ENCODE assay signal across 11 mouse cellular contexts in the genomic region with DNA sequence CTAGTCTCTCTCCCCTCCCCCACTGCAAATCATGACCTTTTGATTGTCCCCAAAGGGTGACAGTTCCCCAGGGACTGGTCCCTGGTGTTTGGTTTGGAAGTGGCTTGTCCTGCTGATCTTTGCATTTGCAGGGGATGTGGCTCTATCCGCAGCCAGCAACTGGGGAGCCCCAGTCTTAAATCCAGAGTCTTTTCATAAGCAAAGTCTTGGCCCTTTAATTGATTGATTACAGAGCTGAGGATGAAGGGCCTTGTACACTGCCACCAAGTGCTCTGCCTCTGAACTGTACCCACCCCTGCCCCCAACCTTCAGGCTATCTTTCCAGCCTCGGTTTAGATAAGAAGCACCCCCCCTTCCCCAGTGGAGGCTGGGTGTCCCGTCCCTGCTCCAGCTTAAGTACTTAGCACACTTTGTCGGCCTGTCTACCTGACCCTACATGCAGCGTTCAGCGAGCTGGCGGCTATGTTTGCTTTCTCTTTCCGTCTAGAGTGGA. TPM values are rescaled to one million over a fixed set of nuclear protein-coding genes. Genes with fewer than 3 reads are reported as not detected.
DNase-seq lines count a peak whose midpoint lies in the region; ATAC-seq and TF ChIP-seq lines count a peak whose summit lies in the region.
"Had no signal": no experiment of that assay in that cellular context is flagged by ENCODE, and none has a peak within 500 bp of the region (broad histone marks: within the 10 kb centered on the region; RNA-seq: fewer than 3 reads in every experiment).

No protein-coding gene starts in this region.

- ATAC-seq in forebrain, embryonic 12.5 days (ENCODE audit: low FRiP score) = no peak
- ATAC-seq: activated CD4-positive, CD25-positive, alpha-beta regulatory T cell, adult 4 months had no signal

- H3K4me1 ChIP-seq in ES-E14 (ENCODE audit: control insufficient read depth in 2 of 2, insufficient read depth in 2 of 2, low read length in 2 of 2, poor library complexity in 1 of 2) = peaks cover 20 to 71% of the 10 kb centered on the region in 2 experiments; a peak in 3 of 4 replicates
- H3K4me1 ChIP-seq in forebrain, embryonic 12.5 days = peaks cover 16% of the 10 kb centered on the region

- peak overlapping the region; percentile 97; the same call in 1 of the 2 replicates for H3K27ac ChIP-seq in ES-E14 (ENCODE audit: insufficient read depth, low read depth, low read length, poor library complexity, severe bottlenecking)
- H3K27ac ChIP-seq in forebrain, embryonic 12.5 days = no peak overlapping the region
- H3K27ac ChIP-seq: embryonic facial prominence, embryonic 12.5 days; left cerebral cortex, adult 2 months had no signal

- H3K9ac ChIP-seq in ES-E14 (ENCODE audit: insufficient read depth, low read depth, low read length, poor library complexity, severe bottlenecking) = peak overlapping the region; percentile 34; the same call in 1 of the 2 replicates
- H3K9ac ChIP-seq in forebrain, embryonic 12.5 days = no peak overlapping the region
- H3K9ac ChIP-seq: embryonic facial prominence, embryonic 12.5 days had no signal

- in situ Hi-C loops in ES-E14 (cut with MboI; ENCODE audit: low sequenced_read_pairs in 2 of 2, unreplicated experiment in 2 of 2) = no loop called here

- H3K4me2 ChIP-seq in forebrain, embryonic 12.5 days = no peak overlapping the region
- H3K4me2 ChIP-seq: embryonic facial prominence, embryonic 12.5 days had no signal

- H3K27me3 ChIP-seq in forebrain, embryonic 12.5 days = peaks cover 53% of the 10 kb centered on the region

- H3K36me3 ChIP-seq in ES-E14 (ENCODE audit: control insufficient read depth, insufficient read depth, low read length, poor library complexity, severe bottlenecking) = peaks cover 14% of the 10 kb centered on the region; the same call in 1 of the 2 replicates
- H3K36me3 ChIP-seq in forebrain, embryonic 12.5 days (replicated peaks) = no peaks in the 10 kb centered on the region
- H3K36me3 ChIP-seq: embryonic facial prominence, embryonic 12.5 days had no signal

- WGBS in forebrain, embryonic 12.5 days = 25% methylated on average over 8 of the region's 8 CpGs

- DNase-seq in ES-E14 (ENCODE audit: low read depth, low spot score) = peak; percentile 22
- DNase-seq in embryo, embryonic 10.5 days (ENCODE audit: low spot score) = peak; percentile 61
- peak; percentile 72 for DNase-seq in kidney, postnatal 10 days
- DNase-seq in lung, postnatal 10 days = peak; percentile 70
- no peak for DNase-seq in spleen, postnatal 36 days (ENCODE audit: low spot score in 2 of 2)
- no peak for DNase-seq in frontal cortex, adult 2 months (ENCODE audit: extremely low spot score in 1 of 2, low spot score in 1 of 2)
- DNase-seq: right cerebral cortex, postnatal 4 days had no signal

- peak overlapping the region; percentile 10 to 61; a peak in 2 of 4 replicates for H3K4me3 ChIP-seq in ES-E14 (ENCODE audit: insufficient read depth in 1 of 2, low read depth in 1 of 2, low read length in 2 of 2, poor library complexity in 1 of 2, severe bottlenecking in 1 of 2)
- no peak overlapping the region for H3K4me3 ChIP-seq in forebrain, embryonic 12.5 days (replicated peaks)
- H3K4me3 ChIP-seq: embryonic facial prominence, embryonic 12.5 days; left cerebral cortex, adult 2 months had no signal

- H3K9me3 ChIP-seq in ES-E14 (ENCODE audit: control insufficient read depth, insufficient read depth, low read depth, low read length) = no peaks in the 10 kb centered on the region
- no peaks in the 10 kb centered on the region for H3K9me3 ChIP-seq in forebrain, embryonic 12.5 days
- H3K9me3 ChIP-seq: embryonic facial prominence, embryonic 12.5 days had no signal

TF ChIP-seq in ES-E14, 5 proteins besides CTCF, POLR2A, EP300 and RAD21:
- TF ChIP-seq MAFK (IDR thresholded peaks at IDR 0.05; ENCODE audit: insufficient read depth, low read depth, low read length) = no peak
- TF ChIP-seq HCFC1 (IDR thresholded peaks at IDR 0.05; ENCODE audit: borderline replicate concordance, insufficient read depth, low read length) = no peak
- no peak for TF ChIP-seq ZC3H11A (IDR thresholded peaks at IDR 0.05; ENCODE audit: borderline replicate concordance, low read depth, low read length)
- TF ChIP-seq CHD2 (IDR thresholded peaks at IDR 0.05; ENCODE audit: low read depth, low read length) = no peak
- TF ChIP-seq ZNF384 (IDR thresholded peaks at IDR 0.05; ENCODE audit: low read depth, low read length) = no peak

RNA-seq across cellular contexts. Expression of a gene that starts 9.2 kb away (rescaled TPM):
- 96.5 and 145 TPM in 2 replicates for total RNA-seq in ES-E14 (2012; rRNA removed)
- polyA plus RNA-seq in frontal cortex, adult 2 months (2012; rRNA removed) = 2.8 and 3.2 TPM in 2 replicates
- 2.4 and 2.7 TPM in 2 replicates for polyA plus RNA-seq in forebrain, embryonic 12.5 days (2016; fragmentation: Nextera tagmentation; extraction: Ambion mirVana)

RNA-seq across cellular contexts. Expression of a gene that starts 18.5 kb away (rescaled TPM):
- 63.6 and 64.4 TPM in 2 replicates for total RNA-seq in ES-E14 (2012; rRNA removed)
- polyA plus RNA-seq in frontal cortex, adult 2 months (2012; rRNA removed) = 15.6 and 16.8 TPM in 2 replicates
- 27.1 and 28.4 TPM in 2 replicates for polyA plus RNA-seq in forebrain, embryonic 12.5 days (2016; fragmentation: Nextera tagmentation; extraction: Ambion mirVana)

RNA-seq across cellular contexts. Expression of a gene that starts 19.6 kb away (rescaled TPM):
- 9.6 and 10.5 TPM in 2 replicates for total RNA-seq in ES-E14 (2012; rRNA removed)
- 25.8 and 29.3 TPM in 2 replicates for polyA plus RNA-seq in frontal cortex, adult 2 months (2012; rRNA removed)
- 15.5 and 19.5 TPM in 2 replicates for polyA plus RNA-seq in forebrain, embryonic 12.5 days (2016; fragmentation: Nextera tagmentation; extraction: Ambion mirVana)

RNA-seq across cellular contexts. Expression of a gene that starts 25.1 kb away (rescaled TPM):
- total RNA-seq in ES-E14 (2012; rRNA removed) = 4.6 and 7.7 TPM in 2 replicates
- polyA plus RNA-seq in frontal cortex, adult 2 months (2012; rRNA removed) = 0.55 and 1.1 TPM in 2 replicates
- polyA plus RNA-seq in forebrain, embryonic 12.5 days (2016; fragmentation: Nextera tagmentation; extraction: Ambion mirVana) = 0.17 and 0.31 TPM in 2 replicates
- polyA plus RNA-seq: activated CD4-positive, CD25-positive, alpha-beta regulatory T cell, adult 4 months had no signal

Comparison
In these comparisons a context has a peak if more than half of its experiments do, and no peak if none do; other contexts are left out.
1. DNase-seq: peak in ES-E14 (single experiment), embryo, embryonic 10.5 days (single experiment), kidney, postnatal 10 days (single experiment) and lung, postnatal 10 days (single experiment); none in spleen, postnatal 36 days (0 of 2) and frontal cortex, adult 2 months (0 of 2).